Mouse (Mus musculus) B cell, adult 2 months (primary cell): ENCODE measurements at regions not wholly inside any gene's neighbourhood (a gene's known extent, or its start where the extent isn't known, plus 50 kb on each side); places are given as distances from the start of the nearest gene placed in this dataset.
"Not testable (repeated sequence)": the region's sequence is repeated elsewhere in the genome, so short reads cannot be mapped to it uniquely, and the experiment has no call there.

Source experiments
- DNase-seq, 2 experiments: peaks; one replicate each; pipeline ENCODE4 v3.0.0; 2022

DNA sequence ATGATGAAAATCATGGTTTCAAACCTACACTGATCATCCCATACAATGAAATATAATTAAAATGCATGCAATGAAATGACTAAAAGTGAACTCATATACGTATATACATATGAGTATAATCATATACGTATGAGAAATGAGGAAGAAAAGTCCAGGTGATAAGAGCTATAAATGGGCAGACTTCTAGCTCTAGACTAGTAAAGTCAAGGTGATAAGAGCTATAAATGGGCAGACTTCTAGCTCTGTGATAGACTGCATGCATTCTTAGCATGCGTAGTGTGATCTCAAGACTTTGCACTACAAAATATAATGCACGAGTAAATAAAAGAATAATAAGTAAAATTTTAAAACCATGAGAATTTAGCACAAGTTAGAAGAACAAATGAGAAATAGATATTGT, 606.2 kb upstream of the Gpc5 start:
- DNase-seq = no peak

DNA sequence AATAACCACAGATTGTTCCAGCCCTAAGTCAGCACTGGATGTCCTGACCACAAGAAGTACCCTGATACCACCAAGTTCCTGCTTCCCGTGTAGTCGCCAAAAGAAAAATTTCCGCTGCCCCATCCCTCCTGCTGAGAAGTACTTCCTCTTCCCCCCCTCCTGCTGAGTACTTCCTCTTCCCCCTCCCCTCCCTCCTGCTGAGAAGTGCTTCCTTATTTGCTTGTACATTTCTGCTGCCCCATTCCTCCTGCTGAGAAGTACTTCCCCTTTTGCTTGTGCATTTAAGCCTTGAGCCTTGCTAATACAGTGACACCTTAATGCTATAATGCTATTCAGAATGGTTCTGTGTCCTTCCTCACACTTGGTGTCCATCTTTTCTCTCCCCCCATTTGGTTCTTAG, 598.6 kb upstream of the Gpc5 start:
- DNase-seq = not testable (repeated sequence)

DNA sequence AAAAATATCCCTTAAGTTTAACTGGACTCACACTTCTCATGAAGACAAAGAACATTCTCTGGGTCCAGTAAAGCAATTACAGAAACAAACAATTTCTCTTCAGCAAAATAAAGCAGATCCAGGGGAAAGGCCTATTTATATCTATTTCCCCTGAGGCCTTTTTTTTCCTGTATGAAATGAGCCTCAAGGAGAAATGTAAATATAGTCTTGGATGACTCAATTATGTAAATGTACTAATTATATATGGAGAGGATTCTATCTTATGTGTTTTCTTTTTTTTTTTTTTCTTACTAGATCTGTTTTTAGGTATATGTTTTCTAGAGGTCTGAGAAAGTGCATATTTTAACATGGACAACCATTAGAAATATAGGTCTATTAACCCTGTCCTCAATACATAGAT, 587.0 kb upstream of the Gpc5 start:
- no peak for DNase-seq

DNA sequence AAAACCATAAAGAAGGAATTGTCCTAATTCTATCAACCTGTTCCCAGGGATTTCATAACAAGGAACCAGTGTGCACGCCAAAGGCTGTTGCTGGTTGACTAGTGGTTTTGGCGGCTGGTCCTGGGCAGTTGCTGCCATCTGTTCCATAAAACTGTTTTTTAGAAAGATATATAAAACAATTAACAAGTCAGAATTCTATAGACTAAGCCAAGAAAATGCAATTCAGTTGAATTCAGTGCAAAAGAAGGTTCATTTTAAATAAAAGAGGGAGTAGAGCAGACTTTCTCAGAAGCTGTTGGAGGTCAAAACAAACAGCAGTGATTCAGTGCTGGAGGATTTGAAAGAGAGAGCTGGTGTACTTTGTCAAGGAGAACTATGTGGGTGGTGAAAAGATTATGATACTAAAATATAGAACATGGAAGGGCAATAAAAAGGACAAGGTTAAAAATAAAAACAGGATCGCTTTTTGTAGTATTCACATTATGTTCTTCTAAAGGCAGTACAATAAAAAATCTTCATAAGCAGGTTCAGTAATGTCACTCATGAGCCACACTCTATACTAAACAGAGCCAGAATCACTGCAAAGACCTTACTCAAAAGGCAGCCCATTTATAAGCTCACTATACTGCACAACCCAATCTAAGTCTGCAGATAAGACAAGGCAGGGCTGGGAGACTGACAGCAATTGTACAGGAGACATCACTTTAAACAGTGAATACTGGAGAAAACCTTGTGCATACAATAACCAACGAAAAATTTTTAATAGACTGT, 543.9 kb upstream of the Gpc5 start:
- DNase-seq = no peak

DNA sequence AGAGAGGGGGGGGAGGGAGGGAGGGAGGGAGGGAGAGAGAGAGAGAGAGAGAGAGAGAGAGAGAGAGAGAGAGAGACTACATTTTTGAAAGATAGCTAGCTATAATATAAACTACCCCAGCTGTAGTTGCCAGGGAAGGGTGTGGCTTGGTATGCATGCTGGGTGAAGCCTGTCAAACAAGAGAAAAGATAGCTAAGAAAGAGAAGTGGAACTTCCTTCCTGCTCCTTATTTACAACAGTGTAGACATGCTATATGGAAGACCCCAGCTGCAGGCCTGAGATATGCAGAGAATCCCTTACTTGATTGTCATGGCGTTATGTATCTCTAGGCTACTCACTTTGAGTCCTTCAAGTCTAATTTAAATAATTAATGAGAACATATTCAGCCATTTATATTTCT, 542.9 kb upstream of the Gpc5 start:
- DNase-seq = no peak

DNA sequence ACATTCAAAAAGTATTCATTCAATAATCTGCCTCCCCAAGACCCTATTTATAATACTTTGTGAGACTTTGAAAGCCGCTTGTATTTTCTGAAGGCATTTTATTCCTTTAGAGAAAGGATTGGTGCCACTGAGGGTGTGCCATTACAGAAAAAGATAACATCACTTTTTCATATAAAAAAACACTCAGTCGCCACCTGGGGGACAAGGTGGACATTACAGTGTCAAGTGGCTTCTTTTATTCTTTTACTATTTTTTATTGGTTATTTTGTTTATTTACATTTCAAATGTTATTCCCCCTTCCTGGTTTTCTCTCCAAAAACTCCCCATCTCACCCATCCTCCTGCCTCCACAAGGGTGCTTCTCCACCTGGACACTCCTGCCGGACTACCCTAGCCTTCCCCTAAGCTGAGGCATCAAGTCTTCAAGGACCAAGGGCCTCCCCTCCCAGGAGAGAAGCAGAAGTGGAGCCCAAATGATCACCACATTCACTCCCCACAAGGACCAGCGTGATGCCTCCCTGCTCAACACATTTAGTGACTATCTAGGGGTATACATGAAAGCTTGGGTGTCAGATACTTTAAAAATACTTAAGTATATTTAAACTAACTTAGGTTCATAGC, 525.5 kb upstream of the Gpc5 start:
- DNase-seq = no peak

DNA sequence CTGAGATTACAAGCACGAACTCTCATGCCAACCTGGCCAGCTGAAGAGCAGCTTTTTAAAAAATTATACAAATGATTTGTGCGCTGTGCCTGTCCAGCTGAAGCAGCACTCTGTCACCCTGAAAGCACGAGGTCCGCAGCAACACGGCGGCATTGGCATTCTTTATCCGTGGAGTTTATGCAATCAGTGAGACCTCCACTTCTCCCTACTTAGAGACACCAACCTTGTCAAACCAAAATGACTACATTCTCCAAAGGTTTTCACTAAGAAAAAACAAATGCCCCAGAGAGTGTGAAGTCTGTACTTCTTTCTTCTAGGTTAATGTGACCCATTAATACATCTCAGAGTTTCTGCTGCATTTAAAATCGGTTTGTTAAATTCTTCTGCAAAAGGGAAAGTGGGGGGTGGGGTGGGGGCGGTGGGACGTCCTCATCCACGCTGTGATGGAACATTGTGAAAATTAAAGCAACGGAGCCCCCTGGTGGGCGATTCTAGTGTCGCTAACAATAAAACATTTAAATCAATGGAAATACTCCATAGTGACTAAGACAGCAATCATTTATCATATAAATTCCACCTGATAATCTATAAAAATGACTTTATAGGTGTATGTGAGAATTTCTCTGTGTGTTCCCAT, 524.2 kb upstream of the Gpc5 start:
- DNase-seq = no peak

DNA sequence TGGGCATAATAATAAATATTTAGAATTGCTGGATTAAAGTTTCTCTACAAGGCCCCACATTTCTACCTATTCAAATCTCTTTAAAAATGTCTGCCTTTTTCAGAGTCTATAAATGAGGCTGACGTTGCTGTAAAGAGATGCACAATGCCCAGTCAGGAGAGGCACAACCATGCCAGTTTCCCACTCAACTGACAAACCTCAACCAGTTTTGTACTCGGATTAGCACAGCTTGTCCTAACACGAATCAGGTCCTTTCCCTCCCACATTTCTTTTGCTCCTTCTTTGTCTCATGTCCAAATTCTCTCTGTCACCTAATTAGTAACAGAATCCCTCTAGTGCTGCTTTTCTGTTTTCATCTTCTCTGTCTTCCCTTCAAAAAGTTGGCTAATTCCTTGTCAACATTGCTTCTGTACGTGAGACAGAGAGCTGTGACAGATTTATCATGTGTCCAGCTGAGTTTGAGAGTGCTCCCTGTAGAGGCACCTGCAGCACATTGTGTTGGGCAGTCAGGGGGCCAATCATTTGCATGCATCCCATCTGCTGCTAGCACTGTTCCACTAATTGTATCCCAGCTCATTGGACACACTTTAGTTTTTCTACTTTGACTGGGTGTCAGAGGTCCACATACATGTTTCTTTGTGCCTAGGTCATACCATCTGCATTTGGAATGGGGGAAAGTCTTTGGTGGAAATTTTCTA, 504.5 kb upstream of the Gpc5 start:
- DNase-seq = no peak

DNA sequence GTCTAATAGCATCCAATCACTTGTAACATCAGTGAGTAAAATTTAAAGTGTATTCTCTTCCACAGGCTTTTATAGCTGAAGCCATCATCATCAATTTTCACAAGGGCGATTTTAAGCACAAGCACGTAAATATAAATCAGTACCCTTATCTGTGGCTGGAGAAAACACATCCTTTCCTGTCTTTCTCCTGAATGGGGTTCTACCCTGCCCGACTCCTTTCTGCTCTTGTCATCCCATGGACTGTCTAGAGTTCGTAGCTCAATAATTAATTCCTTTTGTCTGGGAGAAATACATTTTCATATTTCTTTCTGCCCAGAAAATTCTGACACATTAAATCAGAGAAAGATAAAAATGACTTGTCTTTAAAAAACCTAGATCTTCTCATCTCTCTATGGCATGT, 482.7 kb upstream of the Gpc5 start:
- no peak for DNase-seq

DNA sequence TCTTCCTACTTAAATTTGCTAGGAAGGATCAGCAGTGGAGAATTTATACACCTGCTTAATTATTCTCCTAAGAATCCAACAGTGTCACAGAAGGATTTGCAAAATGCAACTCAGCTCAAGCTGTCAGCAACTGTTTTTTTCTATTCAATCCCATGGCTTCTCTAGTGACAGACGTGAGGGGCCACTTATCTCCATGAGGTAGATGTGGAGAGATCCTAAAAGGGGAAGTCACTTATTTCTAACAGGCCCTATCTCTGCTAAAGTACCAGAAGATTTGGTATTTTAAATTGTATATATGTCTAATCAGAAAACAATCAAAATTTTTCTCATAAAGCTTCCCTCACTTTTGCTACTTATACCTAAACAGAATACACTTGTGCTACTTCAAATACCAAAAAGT, 479.6 kb upstream of the Gpc5 start:
- no peak for DNase-seq

DNA sequence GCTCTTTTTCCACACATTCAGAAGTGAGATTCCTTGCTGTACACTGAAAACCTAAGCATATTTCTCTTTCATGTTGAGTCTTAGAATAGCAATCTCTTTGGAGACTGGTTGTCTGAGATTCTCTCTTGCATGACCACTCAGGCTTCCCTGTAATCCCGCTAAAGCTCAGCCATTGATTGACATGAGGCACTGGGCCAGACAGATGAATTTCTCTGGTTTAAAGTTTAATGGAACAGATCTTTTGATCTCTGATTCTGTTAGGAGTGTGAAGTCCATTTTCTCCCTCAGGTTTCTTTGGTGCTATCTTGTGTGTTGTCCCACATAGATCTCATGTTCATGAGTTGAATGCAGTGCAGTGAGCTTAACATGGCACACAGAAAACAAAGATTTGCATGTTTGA, 435.4 kb upstream of the Gpc5 start:
- DNase-seq = no peak

DNA sequence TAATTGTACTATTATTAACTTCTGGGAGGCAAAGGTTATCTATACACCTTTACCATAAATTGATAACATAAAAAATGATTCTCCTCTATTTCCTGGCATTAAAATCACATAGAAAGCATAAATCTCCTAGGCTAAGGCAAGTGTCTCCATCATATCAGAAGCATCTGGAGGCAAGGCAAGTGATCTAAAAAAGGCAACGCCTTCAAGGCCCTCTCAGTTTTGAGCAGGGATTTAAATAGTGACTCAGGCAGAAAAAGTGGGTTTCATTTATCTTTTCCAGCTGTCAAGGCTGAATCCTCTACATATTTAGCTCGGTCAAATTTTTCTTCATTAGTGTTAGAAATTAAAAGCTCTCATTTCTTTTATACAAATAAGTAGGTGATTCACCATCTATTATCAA, 430.0 kb upstream of the Gpc5 start:
- no peak for DNase-seq

DNA sequence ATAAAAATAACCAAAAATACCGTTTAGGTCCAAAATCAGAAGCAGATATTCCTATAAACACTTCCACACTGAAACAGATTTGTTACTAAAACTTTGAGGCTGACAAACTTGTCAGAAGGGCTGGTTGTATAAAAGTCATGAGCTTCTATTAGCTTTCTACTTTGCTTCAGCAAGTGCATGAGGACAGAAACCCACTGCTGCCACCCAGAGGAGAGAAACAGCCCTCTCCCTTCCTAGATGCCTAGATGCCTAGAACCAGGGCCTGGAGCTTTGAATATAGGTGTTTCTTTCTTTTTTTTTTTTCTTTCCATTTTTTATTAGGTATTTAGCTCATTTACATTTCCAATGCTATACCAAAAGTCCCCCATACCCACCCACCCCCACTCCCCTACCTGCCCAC, 406.9 kb upstream of the Gpc5 start:
- DNase-seq = no peak

DNA sequence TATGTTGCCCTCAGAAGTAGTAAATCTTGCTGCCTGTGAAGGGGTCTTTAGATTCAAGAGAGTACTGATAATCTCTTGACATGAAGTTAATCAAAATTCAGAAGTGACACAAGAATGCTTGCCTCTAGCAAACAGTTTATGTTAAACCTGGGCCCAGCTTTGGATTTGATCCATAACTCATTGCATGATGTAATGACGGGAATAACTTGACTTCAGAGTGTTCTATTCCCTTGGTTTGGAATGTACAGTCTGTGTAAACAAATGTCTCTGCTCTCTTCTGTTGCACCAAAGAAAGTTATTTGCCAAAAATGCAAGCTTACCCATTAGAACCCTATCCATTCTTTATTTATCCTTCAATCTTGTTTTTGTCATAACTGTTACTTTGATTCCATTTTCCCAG, 397.1 kb upstream of the Gpc5 start:
- no peak for DNase-seq

DNA sequence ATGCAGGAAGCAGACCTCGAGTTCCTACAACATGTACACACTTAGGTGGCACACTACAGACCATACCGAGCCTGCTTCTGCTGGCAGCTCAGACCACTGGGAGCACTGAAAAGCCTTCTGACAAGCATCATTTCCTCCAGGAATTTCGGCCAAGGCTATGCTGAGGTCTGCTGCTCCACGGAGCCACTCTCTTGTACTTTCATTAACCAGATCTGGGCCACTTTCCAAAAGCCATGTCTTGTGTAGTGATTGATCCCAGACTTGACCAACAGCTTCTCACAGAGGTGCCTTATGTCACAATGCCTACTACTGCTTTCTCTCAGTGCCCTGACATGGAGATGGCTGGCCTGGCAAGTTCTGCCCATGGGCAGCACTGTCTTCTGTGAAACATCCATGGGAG, 394.5 kb upstream of the Gpc5 start:
- no peak for DNase-seq

DNA sequence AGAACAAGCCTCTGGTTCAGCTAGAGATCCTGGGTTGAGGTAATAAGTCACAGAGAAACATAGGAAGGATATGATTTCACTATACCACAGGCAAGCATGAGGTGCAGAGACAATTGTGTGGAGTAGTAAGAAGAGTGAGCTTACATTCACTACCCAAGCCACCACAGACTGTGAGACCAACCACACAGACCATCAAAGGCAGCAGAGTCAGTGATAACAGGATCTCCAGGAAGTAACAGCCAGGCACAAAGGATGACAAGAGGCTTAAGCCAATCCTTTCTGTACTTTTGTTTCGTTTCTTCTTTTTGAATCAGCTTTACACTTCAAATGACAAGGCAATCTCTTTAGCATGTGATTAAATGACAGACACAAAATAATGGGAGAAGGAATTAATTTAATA, 368.9 kb upstream of the Gpc5 start:
- no peak for DNase-seq

DNA sequence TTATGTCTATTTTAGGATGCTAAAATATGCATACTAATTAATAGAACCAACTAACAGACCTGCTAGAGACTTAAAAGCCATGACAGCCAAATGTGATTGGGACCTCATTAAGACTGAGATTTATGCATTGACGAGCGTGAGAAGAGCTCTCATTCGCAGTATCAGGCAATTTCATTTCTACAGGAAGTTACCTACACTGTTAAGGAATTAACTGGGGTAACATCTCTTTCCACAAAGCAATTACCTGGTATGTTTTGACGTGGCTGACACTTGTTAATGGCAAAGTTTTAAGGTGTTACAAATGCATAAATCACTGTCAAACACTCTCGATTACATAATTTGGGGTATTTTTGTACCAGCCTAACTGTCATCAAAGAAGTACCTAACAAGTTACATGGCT, 324.7 kb upstream of the Gpc5 start:
- no peak for DNase-seq

DNA sequence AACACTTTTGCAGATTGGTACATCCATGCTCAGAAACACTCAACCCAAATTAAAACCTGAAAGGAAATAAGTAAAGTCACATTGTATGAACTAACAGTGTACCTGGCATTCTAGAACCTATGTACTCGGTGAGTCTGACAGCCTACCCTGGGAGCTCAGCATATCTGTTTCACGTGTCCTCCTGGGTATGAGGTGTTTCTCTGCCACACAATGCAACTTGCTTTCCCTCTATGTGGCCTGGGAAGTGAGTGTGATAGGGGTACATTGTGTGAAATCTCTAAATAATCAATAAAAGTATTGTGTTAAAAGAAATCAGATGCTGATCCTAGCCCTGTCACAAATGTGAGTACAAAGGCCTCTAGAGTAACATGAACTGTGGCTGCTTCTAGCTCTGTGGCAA, 315.3 kb upstream of the Gpc5 start:
- no peak for DNase-seq

DNA sequence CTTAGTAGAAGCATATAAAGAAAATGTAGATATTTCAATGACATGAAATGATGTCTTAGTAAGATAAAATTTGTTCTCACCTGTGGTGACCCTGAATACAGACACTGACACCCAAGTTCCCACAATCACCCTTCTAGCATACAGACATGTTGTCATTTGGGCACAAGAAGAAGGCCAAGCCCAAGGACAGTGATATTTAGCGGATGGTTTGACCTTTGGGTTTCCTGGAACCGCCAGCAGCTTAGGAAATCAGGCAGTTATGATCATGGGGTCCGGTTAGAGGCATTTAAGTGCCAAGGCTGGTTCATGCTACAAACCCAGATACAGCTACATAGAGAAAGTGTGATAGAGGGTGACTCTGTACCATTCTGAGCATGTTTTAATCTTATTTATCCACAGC, 310.2 kb upstream of the Gpc5 start:
- no peak for DNase-seq

DNA sequence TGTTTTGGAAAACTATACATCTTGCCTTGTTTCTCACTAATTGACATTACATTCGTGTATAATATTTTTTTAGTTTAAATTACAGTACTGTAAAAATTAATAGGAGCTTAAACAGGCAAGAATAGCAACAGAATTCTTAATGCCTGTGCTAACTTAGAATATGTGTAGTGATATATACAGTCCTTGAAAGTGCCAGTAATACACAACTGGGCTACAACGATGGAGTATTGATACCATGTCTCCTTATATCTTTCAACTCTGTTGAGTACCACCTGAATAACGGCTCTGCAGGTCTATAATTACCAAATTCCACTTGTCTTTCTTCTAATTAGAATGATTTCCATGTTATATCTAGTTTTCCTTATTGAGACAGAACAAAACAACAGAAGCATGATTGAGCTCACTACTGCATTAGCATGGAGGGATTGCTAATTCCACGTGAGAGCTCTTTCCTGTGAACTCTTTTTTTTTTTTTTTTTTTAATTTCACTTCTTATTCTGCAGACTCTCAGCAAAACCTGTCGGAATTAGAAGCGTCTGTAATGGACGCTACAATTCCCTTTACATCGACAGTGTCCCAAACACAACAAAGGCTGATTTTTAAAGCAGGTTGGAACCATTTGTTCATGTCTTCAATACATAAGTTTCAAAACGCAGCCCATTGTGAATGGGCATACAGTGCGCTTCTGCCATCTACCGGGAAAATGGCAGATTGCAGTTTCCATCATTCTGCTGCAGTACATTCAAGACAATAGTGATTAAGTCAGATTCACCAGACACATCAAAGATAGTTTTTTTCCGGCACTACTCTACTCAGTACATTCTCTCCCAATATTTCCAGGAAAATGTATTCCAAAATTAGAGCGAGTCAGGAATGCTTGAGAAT, 300.8 kb upstream of the Gpc5 start:
- DNase-seq = peak; percentile 2 to 5

DNA sequence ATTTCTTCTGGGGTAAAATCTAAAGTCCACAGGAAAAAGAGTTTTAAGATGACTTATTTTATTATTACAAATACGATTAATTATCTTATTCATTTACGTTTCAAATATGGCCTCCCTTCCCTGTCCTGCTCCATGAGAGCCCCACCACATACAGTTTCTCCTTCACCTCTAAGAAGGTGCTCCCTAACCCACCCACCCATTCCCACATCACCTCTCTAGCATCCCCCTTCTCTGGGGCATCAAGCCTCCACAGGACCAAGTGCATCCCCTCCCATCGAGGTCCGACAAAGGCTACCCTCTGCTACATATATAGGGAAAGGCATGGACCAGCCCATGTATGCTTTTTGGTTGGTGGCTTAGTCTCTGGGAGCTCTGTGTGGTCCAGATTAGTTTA, 300.2 kb upstream of the Gpc5 start:
- DNase-seq = no peak

DNA sequence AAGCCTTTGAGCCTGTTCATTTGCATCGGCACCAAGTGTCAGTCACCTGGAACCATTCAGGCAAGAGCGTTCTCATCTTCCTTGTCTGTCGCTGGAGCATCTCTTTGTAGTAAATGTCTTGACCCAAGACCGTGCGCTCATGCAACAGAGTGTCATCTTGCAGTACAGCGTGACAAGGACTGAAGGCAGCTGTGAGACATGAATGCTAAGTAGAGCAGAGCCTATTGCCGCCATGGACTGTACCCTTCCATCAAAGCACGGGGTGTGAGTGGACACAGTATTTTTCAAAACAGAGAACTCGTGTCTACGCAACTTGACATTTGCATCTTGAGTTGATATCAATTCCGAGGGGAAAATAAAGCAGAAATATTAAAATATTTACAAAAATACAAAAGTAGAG, 287.4 kb upstream of the Gpc5 start:
- DNase-seq = no peak

DNA sequence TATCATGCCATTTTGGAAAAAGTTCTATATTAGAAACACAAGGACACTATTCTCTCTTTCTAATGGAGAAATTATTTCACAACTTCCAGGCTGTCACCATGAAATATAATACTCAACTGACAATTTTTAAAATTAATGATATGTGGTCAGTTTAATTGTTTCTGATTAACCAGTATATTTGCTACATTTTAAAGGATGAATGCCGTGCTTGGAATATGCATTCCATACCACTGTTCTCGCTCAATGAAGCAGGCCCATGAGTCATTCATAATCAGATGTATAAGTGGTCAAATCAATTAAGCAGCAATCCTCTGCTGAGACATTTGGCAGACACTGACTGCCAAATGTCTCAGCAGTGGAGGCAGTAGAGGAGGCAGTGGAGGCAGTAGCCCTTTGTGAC, 283.4 kb upstream of the Gpc5 start:
- DNase-seq = no peak
